8 mouse cellular contexts compared by ENCODE assay signal in the genomic region with DNA sequence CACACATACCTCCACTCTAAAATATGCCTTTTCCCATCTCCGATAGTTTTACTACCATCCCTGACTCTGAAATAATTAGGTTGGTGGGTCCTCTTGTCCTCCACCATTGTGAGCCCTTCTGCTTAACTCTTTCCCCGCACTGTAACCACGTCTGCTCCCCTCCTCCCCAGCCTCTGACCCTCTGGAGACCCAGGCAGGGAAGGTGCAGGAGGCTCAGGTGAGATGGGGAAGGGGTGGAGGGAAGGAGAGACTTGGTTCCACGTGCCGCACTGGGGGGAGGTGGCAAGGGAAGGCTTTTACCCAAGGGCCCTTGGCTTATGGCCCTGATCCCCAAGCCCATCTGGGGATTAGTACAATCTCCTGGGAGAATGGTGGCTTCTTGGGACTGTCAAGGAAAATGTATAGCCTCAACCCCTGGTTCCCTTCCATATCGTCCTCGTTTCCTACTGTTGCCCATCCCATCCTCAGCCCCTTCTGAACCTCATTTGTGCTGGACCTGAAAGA. TPM values are rescaled to one million over a fixed set of nuclear protein-coding genes. Genes with fewer than 3 reads are reported as not detected.
A peak's percentile ranks its signal among the peaks of the same experiment; 100 is the strongest.
DNase-seq lines count a peak whose midpoint lies in the region; ATAC-seq and TF ChIP-seq lines count a peak whose summit lies in the region.

Gene Nfkbib, minus strand, starts transcription at position 51 of the 504 bp plus-strand sequence.

- H3K9me3 ChIP-seq in intestine, embryonic 14.5 days (ENCODE audit: control insufficient read depth, low read length) = no peaks in the 10 kb centered on the region
- H3K9me3 ChIP-seq in megakaryocyte, embryonic 14.5 days = no peaks in the 10 kb centered on the region

- DNase-seq in left cerebral cortex, adult 2 months (ENCODE audit: extremely low spot score in 1 of 2, low spot score in 2 of 2) = no peak
- no peak for DNase-seq in left cerebral cortex, adult 9 months (ENCODE audit: low spot score in 2 of 2)
- DNase-seq in adrenal gland, postnatal 4 days (ENCODE audit: low spot score in 2 of 2) = no peak
- no peak for DNase-seq in gastrocnemius, postnatal 4 days (ENCODE audit: low spot score in 2 of 2)
- DNase-seq in intestine, embryonic 14.5 days (ENCODE audit: low spot score) = no peak
- no peak for DNase-seq in ovary, postnatal 36 days (ENCODE audit: low spot score)
- DNase-seq in thymus, postnatal 10 days (ENCODE audit: low spot score in 2 of 2) = no peak

- H3K27me3 ChIP-seq in intestine, embryonic 14.5 days (replicated peaks; ENCODE audit: control insufficient read depth, insufficient read depth, low read length) = no peaks in the 10 kb centered on the region
- no peaks in the 10 kb centered on the region for H3K27me3 ChIP-seq in megakaryocyte, embryonic 14.5 days (replicated peaks)

- H3K27ac ChIP-seq in left cerebral cortex, adult 2 months = peak within 1 kb of the TSS; percentile 94
- no peak within 1 kb of the TSS for H3K27ac ChIP-seq in intestine, embryonic 14.5 days (ENCODE audit: low read depth)

- peak within 1 kb of the TSS; percentile 75 for H3K4me3 ChIP-seq in left cerebral cortex, adult 2 months
- peak within 1 kb of the TSS; percentile 78 for H3K4me3 ChIP-seq in intestine, embryonic 14.5 days (ENCODE audit: low read depth, low read length)
- peak within 1 kb of the TSS; percentile 97 for H3K4me3 ChIP-seq in megakaryocyte, embryonic 14.5 days (replicated peaks)

- intact Hi-C loops in left cerebral cortex, adult 2 months (cut with DNase I) = no loop called here

- no peak for ATAC-seq in intestine, embryonic 14.5 days (replicated peaks; ENCODE audit: low FRiP score, low TSS enrichment, low read depth)

- WGBS in intestine, embryonic 14.5 days = 55% methylated on average over 7 of the region's 7 CpGs

- H3K4me2 ChIP-seq in intestine, embryonic 14.5 days (ENCODE audit: low read length) = peak within 1 kb of the TSS; percentile 79

- H3K36me3 ChIP-seq in intestine, embryonic 14.5 days (ENCODE audit: control insufficient read depth, insufficient read depth, low read length) = no peaks in the 10 kb centered on the region
- peaks cover 35% of the 10 kb centered on the region for H3K36me3 ChIP-seq in megakaryocyte, embryonic 14.5 days (replicated peaks; ENCODE audit: low read length)

- peaks cover 11% of the 10 kb centered on the region for H3K4me1 ChIP-seq in intestine, embryonic 14.5 days (replicated peaks; ENCODE audit: control insufficient read depth, insufficient read depth, low read length)
- H3K4me1 ChIP-seq in megakaryocyte, embryonic 14.5 days = peaks cover 66% of the 10 kb centered on the region

- peak within 1 kb of the TSS; percentile 53 for H3K9ac ChIP-seq in intestine, embryonic 14.5 days (ENCODE audit: low read length)

- no peak for TF ChIP-seq CTCF in left cerebral cortex, adult 2 months (IDR thresholded peaks at IDR 0.05)

RNA-seq across cellular contexts. Expression of gene Nfkbib, which starts in this region (rescaled TPM):
- 10 to 100 TPM; 34.8 to 36.8 TPM for total RNA-seq in left cerebral cortex, adult 2 months (2021)
- 10 to 100 TPM; 24.6 to 27.3 TPM for total RNA-seq in adrenal gland, postnatal 4 days (2021)
- 10 to 100 TPM; 17.3 to 20.0 TPM for total RNA-seq in gastrocnemius, postnatal 4 days (2021)
- 38.7 and 41.8 TPM in 2 replicates for polyA plus RNA-seq in intestine, embryonic 14.5 days (2014; fragmentation: Nextera tagmentation; extraction: Ambion mirVana)
- polyA plus RNA-seq in megakaryocyte, embryonic 14.5 days (2012; ENCODE audit: insufficient read depth, low replicate concordance) = 239 and 363 TPM in 2 replicates
